Mouse (Mus musculus): ENCODE data around the gene Gab2. TPM values are rescaled to one million over a fixed set of nuclear protein-coding genes. Genes with fewer than 3 reads are reported as not detected.

The Gab2 gene
- total and polyA plus RNA-seq, 3 experiments = 0.12 to 0.50 (median 0.30) TPM

DNA sequence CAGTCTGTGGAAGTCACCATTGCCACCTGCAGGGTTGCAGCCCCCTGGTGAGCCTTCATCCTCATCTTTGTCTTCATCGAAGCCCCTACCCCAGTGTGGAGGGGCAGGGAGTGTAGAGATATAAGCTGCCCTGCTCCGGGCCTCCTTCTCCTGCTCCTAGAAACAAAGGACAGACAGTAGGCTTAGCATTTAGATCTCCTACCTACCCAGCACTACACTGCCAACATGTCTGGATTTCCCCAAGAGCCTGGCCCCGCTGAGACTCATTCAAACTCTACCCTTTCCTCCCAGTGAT, 228.9 kb downstream of the Gab2 start:
- Histone ChIP-seq H3K79me2 (replicated peaks; ENCODE audit: control insufficient read depth, extremely low read depth, insufficient read depth, poor library complexity, severe bottlenecking) (no peaks in the 10 kb centered on the region), H3K9ac (ENCODE audit: insufficient read depth, low read depth) (no peak overlapping the region), H3K4me3 (replicated peaks in 1 of 3; ENCODE audit: low read depth in 2 of 3, low read length in 2 of 3, poor library complexity in 1 of 3) (no peak overlapping the region), H3K27me3 (replicated peaks) (no peaks in the 10 kb centered on the region), H3K36me3 (replicated peaks in 1 of 2; ENCODE audit: control insufficient read depth in 1 of 2, insufficient read depth in 1 of 2, low read length in 1 of 2) (peaks cover 0 to 25% of the 10 kb centered on the region in 2 experiments), H3K4me1 (ENCODE audit: control insufficient read depth in 1 of 2, insufficient read depth in 2 of 2) (no peaks in the 10 kb centered on the region), H3K27ac (ENCODE audit: insufficient read depth, low read depth) (no peak overlapping the region), H3K9me3 (replicated peaks; ENCODE audit: low read length) (no peaks in the 10 kb centered on the region), H3K4me2 (ENCODE audit: insufficient read depth, low read depth, poor library complexity, severe bottlenecking) (no peak overlapping the region)
- no peak for DNase-seq (ENCODE audit: extremely low read depth)
- TF ChIP-seq USF1 (IDR thresholded peaks at IDR 0.05; ENCODE audit: low read depth, low read length) = no peak
- no peak for TF ChIP-seq KAT2A (IDR thresholded peaks at IDR 0.05; ENCODE audit: insufficient replicate concordance, low read length)
- no peak for TF ChIP-seq JUND (conservative IDR thresholded peaks at IDR 0.05; ENCODE audit: low read depth, low read length)
- no peak for TF ChIP-seq MAX (IDR thresholded peaks at IDR 0.05; ENCODE audit: low read length)
- TF ChIP-seq RCOR1 (conservative IDR thresholded peaks at IDR 0.05; ENCODE audit: low read depth, low read length) = no peak
- TF ChIP-seq IRF4 (IDR thresholded peaks at IDR 0.05; ENCODE audit: low read depth, low read length) = no peak
- no peak for TF ChIP-seq ZMIZ1 (IDR thresholded peaks at IDR 0.05; ENCODE audit: low read depth, low read length)
- TF ChIP-seq MEF2A (IDR thresholded peaks at IDR 0.05; ENCODE audit: borderline replicate concordance, low read depth, low read length) = no peak
- TF ChIP-seq MAZ (IDR thresholded peaks at IDR 0.05; ENCODE audit: low read depth, low read length) = no peak
- in situ Hi-C loops (cut with MboI; ENCODE audit: low pct_ligation_motif_present, low pct_unique_long_range_greater_than_20kb, low sequenced_read_pairs) (no loop called here), dilution Hi-C loops (cut with MboI; ENCODE audit: extremely low pct_ligation_motif_present, extremely low pct_unique_long_range_greater_than_20kb, low sequenced_read_pairs) (no loop called here)

DNA sequence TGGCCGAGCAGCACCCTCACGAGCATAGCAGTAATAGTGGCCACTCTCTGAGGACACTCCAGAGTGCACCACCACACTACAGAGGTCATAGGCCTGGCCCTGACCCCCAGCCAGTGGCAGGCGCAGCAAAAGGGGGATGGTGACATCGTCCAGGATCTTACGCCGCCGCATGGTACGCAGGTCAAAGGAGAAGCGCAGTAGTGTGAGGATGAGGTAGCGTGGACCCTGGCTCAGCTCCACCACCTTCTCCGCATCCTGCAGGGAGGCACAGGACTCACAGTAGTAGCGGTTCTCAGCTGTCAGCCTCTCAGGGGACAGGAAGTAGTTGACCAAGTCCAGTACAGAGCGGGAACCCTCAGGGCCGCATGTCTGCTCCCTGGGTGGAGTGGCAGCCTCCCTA, 230.2 kb downstream of the Gab2 start:
- Histone ChIP-seq H3K79me2 (replicated peaks; ENCODE audit: control insufficient read depth, extremely low read depth, insufficient read depth, poor library complexity, severe bottlenecking) (no peaks in the 10 kb centered on the region), H3K27ac (ENCODE audit: insufficient read depth, low read depth) (no peak overlapping the region), H3K4me2 (ENCODE audit: insufficient read depth, low read depth, poor library complexity, severe bottlenecking) (no peak overlapping the region), H3K36me3 (replicated peaks in 1 of 2; ENCODE audit: control insufficient read depth in 1 of 2, insufficient read depth in 1 of 2, low read length in 1 of 2) (peaks cover 0 to 25% of the 10 kb centered on the region in 2 experiments), H3K9me3 (replicated peaks; ENCODE audit: low read length) (no peaks in the 10 kb centered on the region), H3K27me3 (replicated peaks) (no peaks in the 10 kb centered on the region), H3K4me3 (replicated peaks in 1 of 3; ENCODE audit: low read depth in 2 of 3, low read length in 2 of 3, poor library complexity in 1 of 3) (no peak overlapping the region), H3K9ac (ENCODE audit: insufficient read depth, low read depth) (no peak overlapping the region), H3K4me1 (ENCODE audit: control insufficient read depth in 1 of 2, insufficient read depth in 2 of 2) (no peaks in the 10 kb centered on the region)
- DNase-seq (ENCODE audit: extremely low read depth) = no peak
- TF ChIP-seq USF2 (conservative IDR thresholded peaks at IDR 0.05; ENCODE audit: low read depth, low read length) (no peak), CHD1 (IDR thresholded peaks at IDR 0.05; ENCODE audit: low read depth, low read length) (no peak), BHLHE40 (IDR thresholded peaks at IDR 0.05; ENCODE audit: low read depth, low read length) (no peak), KAT2A (IDR thresholded peaks at IDR 0.05; ENCODE audit: insufficient replicate concordance, low read length) (no peak), TBP (conservative IDR thresholded peaks at IDR 0.05; ENCODE audit: low read depth, low read length) (no peak), POLR2AphosphoS2 (IDR thresholded peaks at IDR 0.05; ENCODE audit: low read depth, low read length) (no peak), ZKSCAN1 (IDR thresholded peaks at IDR 0.05; ENCODE audit: borderline replicate concordance, low read depth, low read length) (no peak), PAX5 (IDR thresholded peaks at IDR 0.05; ENCODE audit: low read length) (no peak), RCOR1 (conservative IDR thresholded peaks at IDR 0.05; ENCODE audit: low read depth, low read length) (no peak), ETS1 (conservative IDR thresholded peaks at IDR 0.05; ENCODE audit: low read depth, low read length) (no peak), RAD21 (IDR thresholded peaks at IDR 0.05; ENCODE audit: low read depth, low read length) (no peak), JUND (conservative IDR thresholded peaks at IDR 0.05; ENCODE audit: low read depth, low read length) (no peak), NRF1 (IDR thresholded peaks at IDR 0.05; ENCODE audit: low read depth, low read length) (no peak), SMC3 (IDR thresholded peaks at IDR 0.05; ENCODE audit: low read depth, low read length) (no peak), MYC (IDR thresholded peaks at IDR 0.05; ENCODE audit: low read depth, low read length) (no peak), HCFC1 (IDR thresholded peaks at IDR 0.05; ENCODE audit: low read depth, low read length) (no peak), SIN3A (IDR thresholded peaks at IDR 0.05; ENCODE audit: low read length) (no peak), ZNF384 (IDR thresholded peaks at IDR 0.05; ENCODE audit: low read depth, low read length) (no peak), USF1 (IDR thresholded peaks at IDR 0.05; ENCODE audit: low read depth, low read length) (no peak)
- dilution Hi-C loops (cut with MboI; ENCODE audit: extremely low pct_ligation_motif_present, extremely low pct_unique_long_range_greater_than_20kb, low sequenced_read_pairs) = no loop called here
- in situ Hi-C loops (cut with MboI; ENCODE audit: low pct_ligation_motif_present, low pct_unique_long_range_greater_than_20kb, low sequenced_read_pairs) = no loop called here
